Mouse (Mus musculus) lung, embryonic 16.5 days (tissue): Measurements from ENCODE around the gene Stk39. TPM values are rescaled to one million over a fixed set of nuclear protein-coding genes. Genes with fewer than 3 reads are reported as not detected.
A peak's percentile ranks its signal among the peaks of the same experiment; 100 is the strongest.

Source experiments
- ATAC-seq: fragments of 200-750 bp; cut with Nextera tagmentation; 2 replicates; pipeline ENCODE4 v1.8.0; 2017; ENCODE audit warnings: low read depth, mild to moderate bottlenecking, moderate library complexity
- H3K27ac ChIP-seq: fragments of 300-500 bp; sonication (generic); 2 replicates; pipeline ENCODE4 v1.5.1; 2014; ENCODE audit warnings: mild to moderate bottlenecking, control low read depth, low read length
- H3K27me3 ChIP-seq: fragments of 300-500 bp; sonication (generic); 2 replicates; pipeline ENCODE4 v1.6.1; 2014; ENCODE audit warnings: low read depth, low read length, mixed read lengths; ENCODE audit not compliant: control insufficient read depth, insufficient read depth
- H3K36me3 ChIP-seq: fragments of 300-500 bp; sonication (generic); 2 replicates; pipeline ENCODE4 v1.6.1; 2014; ENCODE audit warnings: low read length; ENCODE audit not compliant: control insufficient read depth, insufficient read depth
- H3K4me1 ChIP-seq: fragments of 300-500 bp; sonication (generic); replicated peaks from 2 replicates; pipeline ENCODE4 v1.6.1; 2014; ENCODE audit warnings: low read length, mixed read lengths; ENCODE audit not compliant: control insufficient read depth, insufficient read depth
- H3K4me2 ChIP-seq: fragments of 300-500 bp; sonication (generic); 2 replicates; pipeline ENCODE4 v1.6.1; 2014; ENCODE audit warnings: low read depth, low read length, control low read depth
- H3K4me3 ChIP-seq: fragments of 300-500 bp; sonication (generic); 2 replicates; pipeline ENCODE4 v1.5.1; 2014; ENCODE audit warnings: mild to moderate bottlenecking, low read length, control low read depth
- H3K9ac ChIP-seq: fragments of 300-500 bp; sonication (generic); 2 replicates; pipeline ENCODE4 v1.6.1; 2014; ENCODE audit warnings: low read length, control low read depth
- H3K9me3 ChIP-seq: fragments of 300-500 bp; sonication (generic); 2 replicates; pipeline ENCODE4 v1.6.1; 2016; ENCODE audit warnings: low read length; ENCODE audit not compliant: control insufficient read depth
- WGBS: fragments of 180-500 bp; shearing (Covaris S2); extraction: QIAGEN DNeasy Blood & Tissue Kit; methylation state at CpG from one replicate; pipeline ENCODE4 v1.1.7; 2014; 5-methylcytosine and 5-hydroxymethylcytosine counted together
- polyA plus RNA-seq: library from polyadenylated mRNA; unstranded; fragments of >200 nt; fragmentation: Nextera tagmentation; extraction: Ambion mirVana; gene quantifications from 2 replicates; pipeline ENCODE4 v1.2.1, GENCODE M21; 2015

Stk39 gene
- polyA plus RNA-seq, 1 experiment from 2014 or later: 13.0 TPM

DNA sequence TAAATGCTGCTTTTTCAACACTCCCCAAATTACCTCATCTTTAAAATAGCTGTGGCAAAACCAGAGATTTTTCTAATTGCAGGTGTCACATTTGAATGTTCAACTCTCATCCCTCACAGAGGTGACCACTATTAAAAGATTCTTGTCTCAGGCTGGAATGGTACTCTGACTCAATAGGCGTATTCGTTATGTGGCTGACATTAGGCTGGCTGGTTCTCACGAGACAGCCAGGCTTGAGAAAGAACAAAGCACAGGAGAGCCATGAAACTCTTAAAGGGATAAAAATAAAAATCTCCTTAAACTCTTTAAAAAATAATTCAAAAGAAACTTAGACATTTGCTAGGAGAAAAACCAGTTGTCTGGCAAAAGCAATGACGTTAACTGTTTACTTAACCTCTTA, 853 bp upstream of the Stk39 start:
- no peak for ATAC-seq
- no peaks in the 10 kb centered on the region for H3K27me3 ChIP-seq
- 37% methylated on average over 4 of the region's 4 CpGs for WGBS
- no peak overlapping the region for H3K9ac ChIP-seq
- H3K36me3 ChIP-seq: no peaks in the 10 kb centered on the region
- H3K4me3 ChIP-seq: peak overlapping the region; percentile 88; the same call in 1 of the 2 replicates
- no peaks in the 10 kb centered on the region for H3K9me3 ChIP-seq
- peaks cover 13% of the 10 kb centered on the region for H3K4me1 ChIP-seq
- peak overlapping the region; percentile 98 for H3K4me2 ChIP-seq
- H3K27ac ChIP-seq: peak overlapping the region; percentile 87

DNA sequence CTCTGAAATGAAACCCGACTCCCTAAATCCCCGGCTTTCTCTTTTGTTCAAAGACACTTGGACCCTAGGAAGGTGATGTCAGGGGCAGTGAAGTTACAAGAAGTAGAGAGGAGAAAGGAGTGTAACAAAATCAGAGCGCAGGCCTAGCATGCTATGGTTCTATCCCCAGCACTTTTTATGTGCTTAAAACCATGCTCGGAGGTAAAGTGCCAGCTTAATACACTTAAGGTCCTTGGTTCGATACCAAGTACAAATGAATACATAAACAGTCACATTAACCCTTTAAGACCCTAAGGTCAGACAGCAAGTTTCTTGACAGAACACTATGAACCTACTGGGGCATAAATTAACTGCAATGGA, 463 bp upstream of the Stk39 start:
- Histone ChIP-seq H3K4me3 (peak overlapping the region; percentile 88), H3K9ac (peak overlapping the region; percentile 86), H3K9me3 (no peaks in the 10 kb centered on the region), H3K4me1 (peaks cover 15% of the 10 kb centered on the region), H3K27me3 (no peaks in the 10 kb centered on the region), H3K36me3 (no peaks in the 10 kb centered on the region), H3K4me2 (peak overlapping the region; percentile 98), H3K27ac (peak overlapping the region; percentile 87)
- WGBS: 2% methylated on average over 5 of the region's 5 CpGs
- peak; percentile 18 for ATAC-seq

DNA sequence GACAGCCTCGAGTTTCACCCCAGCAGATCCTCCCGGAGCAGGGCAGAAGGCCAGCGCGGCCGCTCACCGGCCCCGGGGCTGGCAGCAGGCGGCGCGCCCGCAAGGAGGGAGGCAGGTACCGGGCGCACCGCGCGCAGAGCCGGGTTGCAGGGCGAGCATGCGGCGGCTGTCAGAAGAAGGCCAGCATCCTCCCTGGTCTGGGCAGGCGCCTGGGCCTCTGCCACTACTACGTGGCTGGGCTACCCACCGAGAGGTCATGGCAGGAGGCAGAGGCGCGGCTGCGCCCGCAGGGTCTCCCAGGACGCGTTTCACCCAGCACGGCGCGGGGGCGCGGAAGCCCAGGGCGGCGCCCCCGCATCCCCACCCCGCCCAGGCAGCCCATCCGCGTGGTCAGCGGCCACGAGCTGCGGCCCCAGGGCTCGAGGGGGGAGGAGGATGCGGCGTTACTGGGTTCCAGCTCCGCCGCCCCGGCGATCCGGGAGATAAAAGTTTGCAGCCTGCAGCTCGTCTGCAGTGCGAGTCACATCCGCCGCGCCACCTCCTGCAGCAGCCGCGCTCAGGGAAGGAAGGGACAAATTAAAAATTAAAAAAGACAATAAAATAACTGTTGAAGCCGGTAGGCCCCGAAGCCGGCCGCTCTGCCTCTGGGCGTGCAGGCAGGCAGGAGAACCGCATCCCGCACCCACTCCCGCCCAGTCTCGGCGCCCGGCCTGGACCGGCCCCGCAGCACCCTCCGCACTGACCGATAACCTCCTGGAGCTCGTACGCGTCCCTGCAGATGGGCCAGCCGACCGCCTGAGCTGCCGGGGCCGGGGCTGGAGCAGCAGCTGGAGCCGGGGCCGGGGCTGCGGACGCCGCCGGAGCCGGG, 943 bp downstream of the Stk39 start:
- H3K4me1 ChIP-seq: peaks cover 24% of the 10 kb centered on the region
- H3K27ac ChIP-seq: peak overlapping the region; percentile 87
- H3K27me3 ChIP-seq: no peaks in the 10 kb centered on the region
- peak overlapping the region; percentile 86 for H3K9ac ChIP-seq
- H3K4me2 ChIP-seq: peak overlapping the region; percentile 98
- no peaks in the 10 kb centered on the region for H3K9me3 ChIP-seq
- peak; percentile 51 for ATAC-seq
- peak overlapping the region; percentile 88 for H3K4me3 ChIP-seq
- under 1% methylated on average over 87 of the region's 87 CpGs for WGBS
- no peaks in the 10 kb centered on the region for H3K36me3 ChIP-seq

DNA sequence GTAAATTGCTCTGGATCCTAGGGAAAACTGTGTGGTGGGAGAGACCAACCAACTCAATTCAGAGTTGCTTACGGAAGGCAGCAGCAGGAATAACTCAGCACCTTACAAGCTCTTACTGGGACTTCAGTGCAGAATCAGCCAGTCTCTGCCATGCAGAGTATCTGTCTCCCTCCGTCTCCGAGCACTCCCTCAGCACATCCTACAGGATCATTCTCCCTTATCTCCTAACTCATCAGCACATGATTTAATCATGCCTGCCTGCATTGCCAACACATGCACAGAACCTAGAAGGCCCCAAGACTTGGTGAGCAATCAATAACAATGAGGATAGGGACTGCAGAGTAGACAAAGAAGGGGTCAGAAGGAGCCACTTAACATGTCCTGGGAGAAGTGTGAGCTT, 2.6 kb downstream of the Stk39 start:
- Histone ChIP-seq H3K4me2 (no peak overlapping the region), H3K4me1 (peaks cover 33% of the 10 kb centered on the region), H3K4me3 (no peak overlapping the region), H3K36me3 (no peaks in the 10 kb centered on the region), H3K9me3 (no peaks in the 10 kb centered on the region), H3K27me3 (no peaks in the 10 kb centered on the region), H3K27ac (no peak overlapping the region), H3K9ac (no peak overlapping the region)
- ATAC-seq: no peak
- WGBS: 92% methylated on average over 3 of the region's 3 CpGs

DNA sequence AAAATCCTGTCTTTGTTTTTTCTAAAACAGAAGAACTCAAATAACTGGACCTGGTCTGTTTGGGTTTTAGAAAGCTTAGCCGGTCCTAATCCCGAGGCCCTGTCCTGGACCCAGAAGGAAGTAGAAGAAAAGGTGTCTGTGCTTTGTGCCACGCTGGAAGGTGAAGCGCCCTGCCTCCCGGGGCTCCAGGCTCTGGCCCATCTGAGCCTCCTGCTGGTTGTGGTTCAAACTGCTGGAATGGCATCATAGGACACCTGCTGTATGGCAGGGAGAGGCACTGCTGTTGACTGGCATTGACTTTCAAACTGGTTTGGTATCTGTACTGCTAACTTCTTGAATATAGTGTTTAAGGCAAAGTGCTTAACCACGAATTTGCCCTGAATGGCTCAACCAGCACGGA, 3.4 kb downstream of the Stk39 start:
- Histone ChIP-seq H3K4me1 (peaks cover 32% of the 10 kb centered on the region), H3K9ac (no peak overlapping the region), H3K27ac (no peak overlapping the region), H3K9me3 (no peaks in the 10 kb centered on the region), H3K27me3 (no peaks in the 10 kb centered on the region), H3K4me3 (no peak overlapping the region), H3K36me3 (no peaks in the 10 kb centered on the region), H3K4me2 (no peak overlapping the region)
- no peak for ATAC-seq
- WGBS: 61% methylated on average over 7 of the region's 7 CpGs

DNA sequence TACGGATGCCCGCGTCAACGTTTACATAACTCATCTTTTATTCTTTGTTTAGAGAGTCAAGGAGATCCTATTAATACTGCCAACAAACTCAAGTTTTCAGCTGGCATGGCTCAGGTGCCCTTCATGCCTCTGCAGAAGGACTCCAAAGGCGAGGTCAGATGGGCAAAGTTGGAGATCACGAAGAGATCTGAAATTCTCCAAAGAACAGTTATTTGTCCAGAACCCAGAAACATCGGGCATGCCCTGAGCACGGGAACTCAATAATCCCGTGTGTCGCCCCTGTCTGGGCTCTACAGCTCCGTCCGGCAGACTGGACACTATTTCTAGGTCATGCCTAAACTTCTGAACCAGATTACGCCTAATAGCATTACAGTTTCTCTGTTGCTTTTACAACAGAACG, 3.8 kb downstream of the Stk39 start:
- Histone ChIP-seq H3K4me2 (no peak overlapping the region), H3K36me3 (no peaks in the 10 kb centered on the region), H3K9me3 (no peaks in the 10 kb centered on the region), H3K4me3 (no peak overlapping the region), H3K4me1 (peaks cover 28% of the 10 kb centered on the region), H3K27ac (no peak overlapping the region), H3K27me3 (no peaks in the 10 kb centered on the region), H3K9ac (no peak overlapping the region)
- ATAC-seq: no peak
- 72% methylated on average over 14 of the region's 14 CpGs for WGBS

DNA sequence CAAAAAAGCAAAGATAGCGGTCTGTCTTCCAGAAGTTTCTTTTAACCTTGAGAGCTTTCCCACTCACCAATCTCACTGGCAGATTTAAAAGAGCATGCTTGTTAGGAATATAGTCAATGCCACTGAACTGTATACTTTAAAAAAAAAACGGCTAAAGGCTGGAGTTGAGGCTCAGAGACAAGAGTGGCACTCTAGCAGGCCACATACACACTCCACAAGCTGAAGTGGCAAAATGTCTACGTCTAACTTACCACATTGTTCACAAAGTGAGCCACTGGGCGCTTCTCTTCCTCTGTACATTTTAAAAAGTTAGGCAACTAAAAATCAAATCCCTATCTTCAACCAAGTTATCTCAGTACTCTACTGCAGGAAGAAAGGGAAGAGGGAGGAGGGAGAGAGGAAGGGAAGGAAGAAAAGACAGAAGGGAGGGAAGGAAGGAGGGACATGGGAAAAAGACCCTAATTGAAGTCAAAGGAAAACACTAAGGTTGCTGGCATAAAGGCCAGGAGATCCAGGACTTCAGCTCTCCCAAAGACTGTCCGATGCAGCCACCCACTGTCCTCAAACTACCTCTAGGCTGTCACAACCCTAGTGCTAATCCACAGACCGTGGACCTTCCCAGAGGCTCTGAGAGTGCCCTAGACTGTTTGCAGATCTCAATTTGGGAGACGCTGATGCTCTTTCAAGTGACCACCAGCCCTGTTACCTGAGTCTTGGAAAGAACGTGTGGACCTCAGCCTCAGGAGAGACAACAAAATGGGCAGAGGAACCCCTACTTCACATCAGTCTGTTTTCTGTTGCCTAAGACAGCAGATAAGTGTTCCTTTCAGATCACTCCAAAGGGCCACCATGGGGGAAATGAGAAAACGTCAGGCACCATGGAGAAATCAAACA, 4.7 kb downstream of the Stk39 start:
- H3K4me1 ChIP-seq: peaks cover 25% of the 10 kb centered on the region

DNA sequence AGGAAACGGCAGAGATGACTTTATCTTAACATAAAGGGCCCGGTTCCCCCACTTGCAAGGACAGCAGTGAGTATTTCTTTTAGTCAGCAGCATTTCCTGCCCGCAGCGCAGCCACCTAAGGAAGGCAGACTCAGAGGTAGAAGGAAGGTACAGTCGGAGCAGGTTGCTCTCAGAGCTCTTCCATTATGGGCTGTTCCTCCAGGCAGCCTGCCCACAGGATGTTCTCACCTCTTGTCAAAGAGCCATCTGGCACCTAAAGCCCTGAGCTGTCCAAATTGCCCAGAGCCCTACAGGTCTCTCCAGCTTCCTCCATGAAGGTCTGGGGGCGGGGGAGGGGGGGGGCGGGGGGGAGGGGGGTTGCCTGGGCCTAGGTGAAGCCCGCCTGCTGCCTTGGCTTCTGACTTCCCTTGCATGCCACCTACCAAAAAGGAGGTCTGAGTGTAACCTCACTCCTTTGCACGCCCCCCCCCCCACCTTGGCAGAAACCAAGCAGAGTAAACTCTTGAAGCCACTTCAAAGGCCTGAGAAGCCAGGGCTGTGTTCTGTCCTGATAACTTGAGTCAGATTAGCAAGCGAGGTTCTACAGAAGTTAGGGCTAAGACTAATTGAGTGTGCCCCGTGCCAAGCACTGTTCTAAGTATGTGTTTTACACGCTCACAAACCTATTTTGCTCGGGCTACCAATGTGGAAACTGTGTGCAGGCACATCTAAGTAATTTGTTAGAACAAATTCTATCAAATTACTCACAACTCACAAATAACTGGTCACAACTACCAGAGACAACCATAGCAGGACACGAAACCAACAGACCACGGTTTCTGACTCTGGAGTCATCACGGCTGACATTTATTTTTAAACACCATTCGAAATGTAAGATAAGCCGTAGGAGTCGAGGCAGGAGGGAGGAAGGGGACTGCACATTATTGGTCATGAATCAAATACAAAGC, 5.7 kb downstream of the Stk39 start:
- peak; percentile 70 for ATAC-seq
- H3K9ac ChIP-seq: no peak overlapping the region
- H3K4me3 ChIP-seq: no peak overlapping the region
- peak overlapping the region; percentile 33 for H3K4me2 ChIP-seq
- peak overlapping the region; percentile 88 for H3K27ac ChIP-seq
- peaks cover 25% of the 10 kb centered on the region for H3K4me1 ChIP-seq
- no peaks in the 10 kb centered on the region for H3K27me3 ChIP-seq
- 18% methylated on average over 17 of the region's 19 CpGs for WGBS
- H3K9me3 ChIP-seq: no peaks in the 10 kb centered on the region
- no peaks in the 10 kb centered on the region for H3K36me3 ChIP-seq

More for the DNA sequence above, 4.7 kb downstream of the Stk39 start:
- Histone ChIP-seq H3K27ac (peak overlapping the region; percentile 61), H3K4me3 (no peak overlapping the region), H3K27me3 (no peaks in the 10 kb centered on the region), H3K4me2 (0 out of 2 replicates have a peak overlapping the region, but pooled peaks have one; percentile 4), H3K9me3 (no peaks in the 10 kb centered on the region), H3K9ac (no peak overlapping the region; the same call in 1 of the 2 replicates), H3K36me3 (no peaks in the 10 kb centered on the region)
- 42% methylated on average over 9 of the region's 9 CpGs for WGBS
- no peak for ATAC-seq
